Mouse (Mus musculus) kidney, adult 2 months (tissue): ENCODE measurements around the gene Hist1h4h. TPM values are rescaled to one million over a fixed set of nuclear protein-coding genes. Genes with fewer than 3 reads are reported as not detected.

Experiments used
- DNase-seq: peaks from one replicate; pipeline ENCODE4 v3.0.0; 2021
- H3K27ac ChIP-seq: fragments of 200-500 bp; 2 replicates; pipeline ENCODE4 v1.5.1; 2012; ENCODE audit warnings: low read depth, low read length, control low read depth, inconsistent platforms; ENCODE audit not compliant: insufficient read depth
- H3K27me3 ChIP-seq: fragments of 200-500 bp; replicated peaks from 2 replicates; pipeline ENCODE4 v1.6.1; 2012; ENCODE audit warnings: mild to moderate bottlenecking, moderate library complexity, low read length, inconsistent platforms; ENCODE audit not compliant: control insufficient read depth, insufficient read depth
- H3K36me3 ChIP-seq: fragments of 200-500 bp; 2 replicates; pipeline ENCODE4 v1.6.1; 2012; ENCODE audit warnings: mild to moderate bottlenecking, moderate library complexity, low read length, inconsistent platforms; ENCODE audit not compliant: control insufficient read depth, insufficient read depth
- H3K4me1 ChIP-seq: fragments of 200-500 bp; 2 replicates; pipeline ENCODE4 v1.6.1; 2011; ENCODE audit warnings: low read length; ENCODE audit not compliant: control insufficient read depth, insufficient read depth
- H3K4me3 ChIP-seq: fragments of 200-500 bp; 2 replicates; pipeline ENCODE4 v1.5.1; 2011; ENCODE audit warnings: mild to moderate bottlenecking, low read depth, low read length, control low read depth; ENCODE audit not compliant: insufficient read depth
- CTCF ChIP-seq: fragments of 200-500 bp; conservative IDR thresholded peaks from 2 replicates; pipeline ENCODE4 v1.5.1; 2011; ENCODE audit warnings: low read depth, mild to moderate bottlenecking, control low read depth, low read length, moderate library complexity, mixed read lengths; ENCODE audit not compliant: insufficient read depth, insufficient read length
- POLR2A ChIP-seq: fragments of 200-500 bp; IDR thresholded peaks from one replicate; pipeline ENCODE4 v1.6.1; 2011; ENCODE audit warnings: low read depth, low read length, control low read depth
- WGBS: fragments of 180-500 bp; shearing (Covaris S2); methylation state at CpG from one replicate; pipeline ENCODE4 v1.1.7; 2018; 5-methylcytosine and 5-hydroxymethylcytosine counted together
- polyA plus RNA-seq: library from polyadenylated mRNA; depleted of rRNA; stranded (reverse); fragments of >200 nt; gene quantifications from 2 replicates; pipeline ENCODE4 v1.2.3, GENCODE M21; 2012; rRNA removed

Gene Hist1h4h
- polyA plus RNA-seq, 1 experiment = 44.7 TPM

DNA sequence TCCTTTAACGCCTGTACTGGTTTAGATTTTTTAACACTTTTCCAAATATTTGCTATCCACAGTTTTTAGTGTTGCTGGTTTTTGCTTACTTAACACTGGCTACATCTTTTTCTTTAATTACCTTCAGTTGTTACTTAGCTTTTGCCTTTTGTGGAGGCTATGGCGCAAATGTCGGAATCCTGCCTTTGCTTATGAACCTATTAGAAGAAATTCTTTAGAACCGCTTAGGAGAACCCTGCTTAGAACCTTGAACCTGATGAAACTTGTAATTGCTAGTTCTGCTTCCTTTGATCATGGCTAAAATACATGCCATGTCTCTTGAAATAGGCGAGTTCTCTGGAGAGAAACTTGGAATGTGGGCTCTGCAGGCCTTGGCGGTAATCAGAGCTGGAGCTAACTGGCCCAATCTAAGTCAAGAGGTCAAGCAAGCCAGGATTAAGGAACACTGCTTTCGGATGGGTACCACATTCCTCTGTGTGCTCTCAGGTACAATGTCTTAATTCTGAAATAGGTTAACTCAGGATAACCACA, 45.6 kb downstream of the Hist1h4h start:
- no peak for DNase-seq
- WGBS = 71% methylated on average over 7 of the region's 7 CpGs
- no peak overlapping the region for H3K27ac ChIP-seq
- 0 out of 2 replicates have a peak, but pooled peaks cover 2% of the 10 kb centered on the region for H3K27me3 ChIP-seq
- no peaks in the 10 kb centered on the region for H3K36me3 ChIP-seq
- TF ChIP-seq POLR2A (no peak), CTCF (no peak)
- H3K4me1 ChIP-seq = no peaks in the 10 kb centered on the region; the same call in 1 of the 2 replicates
- H3K4me3 ChIP-seq = no peak overlapping the region

DNA sequence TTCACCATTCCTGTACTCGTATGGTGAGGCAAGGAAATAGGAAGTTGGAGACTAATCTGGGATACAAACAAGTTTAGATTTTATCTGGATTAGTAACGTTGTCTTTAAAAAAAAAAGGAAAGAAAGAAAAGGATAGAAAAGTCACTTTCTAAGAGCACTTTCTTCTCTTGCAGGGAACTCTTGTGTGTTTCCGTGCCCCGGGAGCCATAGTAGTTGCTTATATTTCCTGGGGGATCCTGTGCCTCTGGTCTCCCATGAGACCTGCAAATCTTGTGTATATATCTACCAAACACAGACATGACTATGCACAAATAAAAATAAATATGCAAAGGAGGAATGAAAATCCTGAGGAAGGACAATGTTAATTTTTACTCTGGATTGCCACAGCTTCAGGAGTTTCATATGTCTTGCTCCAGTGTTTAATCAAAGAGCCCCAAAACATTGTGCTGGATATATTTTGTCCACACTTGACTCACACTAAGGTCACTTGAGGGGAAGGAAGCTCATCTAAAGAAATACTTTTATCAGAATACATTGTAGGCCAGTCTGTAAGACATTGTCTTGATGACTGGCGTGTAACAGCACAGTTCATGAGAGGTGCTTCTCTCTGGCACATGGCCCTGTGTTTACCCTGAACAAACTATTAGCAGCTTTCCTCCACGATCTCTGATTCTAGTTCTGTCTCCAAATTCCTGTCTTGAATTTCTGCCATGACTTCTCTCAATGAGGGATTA, 46.2 kb downstream of the Hist1h4h start:
- H3K4me3 ChIP-seq = no peak overlapping the region
- H3K27ac ChIP-seq = no peak overlapping the region
- WGBS = 73% methylated on average over 6 of the region's 6 CpGs
- no peak for DNase-seq
- 0 out of 2 replicates have a peak, but pooled peaks cover 2% of the 10 kb centered on the region for H3K27me3 ChIP-seq
- H3K4me1 ChIP-seq = peaks cover 6% of the 10 kb centered on the region; the same call in 1 of the 2 replicates
- H3K36me3 ChIP-seq = no peaks in the 10 kb centered on the region
- TF ChIP-seq CTCF = no peak

DNA sequence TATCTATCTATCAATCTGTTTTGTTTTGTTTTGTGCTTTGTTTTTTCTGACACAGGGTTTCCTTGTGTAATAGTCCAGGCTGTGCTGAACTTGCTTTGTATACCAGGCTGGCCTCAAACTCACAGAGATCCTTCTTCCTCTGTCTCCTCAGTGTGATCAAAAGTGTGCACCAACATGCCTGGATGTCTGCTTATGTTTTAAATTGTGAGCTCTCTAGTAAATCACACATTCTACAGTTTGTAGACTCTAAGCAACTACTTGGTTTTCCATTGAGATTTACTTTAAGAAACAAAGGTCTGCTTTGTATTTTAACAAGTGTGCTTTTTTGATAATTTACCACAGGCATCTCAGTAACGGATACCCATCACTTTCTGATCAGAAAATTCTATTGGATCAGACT, 47.0 kb downstream of the Hist1h4h start:
- Histone ChIP-seq H3K36me3 (no peaks in the 10 kb centered on the region), H3K27me3 (0 out of 2 replicates have a peak, but pooled peaks cover 2% of the 10 kb centered on the region), H3K4me3 (no peak overlapping the region), H3K27ac (no peak overlapping the region), H3K4me1 (peaks cover 6% of the 10 kb centered on the region; the same call in 1 of the 2 replicates)
- TF ChIP-seq POLR2A = no peak
- TF ChIP-seq CTCF = no peak
- WGBS = 94% methylated on average over 1 of the region's 1 CpGs
- DNase-seq = no peak

Other genes starting within 250 kb of the Hist1h4h start
- gene Zfp322a, start 161.8 kb upstream of the Hist1h4h start, polyA plus RNA-seq = 1.1 and 1.9 TPM in 2 replicates
- gene Abt1, start 107.2 kb upstream of the Hist1h4h start, polyA plus RNA-seq = 3.3 and 3.9 TPM in 2 replicates
- gene Btn1a1, start 65.1 kb upstream of the Hist1h4h start, polyA plus RNA-seq = not detected in 2 replicates
- not detected in 2 replicates for gene Btn2a2, start 42.2 kb upstream of the Hist1h4h start, polyA plus RNA-seq
- 4.3 and 8.0 TPM in 2 replicates for gene Hist1h2af, start 2.9 kb downstream of the Hist1h4h start, polyA plus RNA-seq
- gene Hist1h3g, start 4.4 kb downstream of the Hist1h4h start, polyA plus RNA-seq = 0.25 and 0.58 TPM in 2 replicates
- 0.27 and 0.36 TPM in 2 replicates for gene Hist1h2bh, start 12.3 kb downstream of the Hist1h4h start, polyA plus RNA-seq
- 0.74 and 0.87 TPM in 2 replicates for gene Hist1h3f, start 13.0 kb downstream of the Hist1h4h start, polyA plus RNA-seq
- 1.4 and 2.5 TPM in 2 replicates for gene Hist1h4f, start 20.6 kb downstream of the Hist1h4h start, polyA plus RNA-seq
- 0.05 and 0.09 TPM in 2 replicates for gene Hist1h1d, start 22.2 kb downstream of the Hist1h4h start, polyA plus RNA-seq
- 3.8 and 4.3 TPM in 2 replicates for gene Hist1h3e, start 31.3 kb downstream of the Hist1h4h start, polyA plus RNA-seq
- gene Hist1h2ae, start 40.2 kb downstream of the Hist1h4h start, polyA plus RNA-seq = 0.22 and 0.58 TPM in 2 replicates
- gene Hist1h2bg, start 40.3 kb downstream of the Hist1h4h start, polyA plus RNA-seq = 3.1 and 4.6 TPM in 2 replicates
- 0.30 and 0.99 TPM in 2 replicates for gene Hist1h2bf, start 43.1 kb downstream of the Hist1h4h start, polyA plus RNA-seq
- gene Hist1h2ad, start 43.3 kb downstream of the Hist1h4h start, polyA plus RNA-seq = not detected in 2 replicates
- gene Hist1h3d, start 44.7 kb downstream of the Hist1h4h start, polyA plus RNA-seq = 0.68 and 0.88 TPM in 2 replicates
- gene Hist1h4d, start 50.5 kb downstream of the Hist1h4h start, polyA plus RNA-seq = 3.7 and 5.4 TPM in 2 replicates
- 1.2 TPM in 2 replicates for gene Hist1h2be, start 90.1 kb downstream of the Hist1h4h start, polyA plus RNA-seq
- gene Hist1h1e, start 91.5 kb downstream of the Hist1h4h start, polyA plus RNA-seq = 1.2 and 1.4 TPM in 2 replicates
- gene Hist1h2ac, start 152.9 kb downstream of the Hist1h4h start, polyA plus RNA-seq = 0.43 and 0.44 TPM in 2 replicates
- 473 and 571 TPM in 2 replicates for gene Hist1h2bc, start 153.1 kb downstream of the Hist1h4h start, polyA plus RNA-seq
- gene Hist1h1t, start 164.8 kb downstream of the Hist1h4h start, polyA plus RNA-seq = not detected in 2 replicates
- 9.4 and 10.3 TPM in 2 replicates for gene Hist1h4c, start 167.4 kb downstream of the Hist1h4h start, polyA plus RNA-seq
- 21.2 and 21.4 TPM in 2 replicates for gene Hfe, start 179.8 kb downstream of the Hist1h4h start, polyA plus RNA-seq
- 68.7 and 76.0 TPM in 2 replicates for gene Hist1h1c, start 207.8 kb downstream of the Hist1h4h start, polyA plus RNA-seq
- 0.39 and 1.1 TPM in 2 replicates for gene Hist1h3c, start 214.6 kb downstream of the Hist1h4h start, polyA plus RNA-seq
- 2.0 and 2.8 TPM in 2 replicates for gene Hist1h2bb, start 215.7 kb downstream of the Hist1h4h start, polyA plus RNA-seq
- gene Hist1h2ab, start 220.1 kb downstream of the Hist1h4h start, polyA plus RNA-seq = 1.3 and 1.5 TPM in 2 replicates
- gene Hist1h3b, start 221.2 kb downstream of the Hist1h4h start, polyA plus RNA-seq = 0.88 and 1.4 TPM in 2 replicates
- gene Hist1h4b, start 226.0 kb downstream of the Hist1h4h start, polyA plus RNA-seq = 3.1 and 5.3 TPM in 2 replicates
- 0.91 and 2.3 TPM in 2 replicates for gene Hist1h4a, start 230.2 kb downstream of the Hist1h4h start, polyA plus RNA-seq
- 0.74 and 1.5 TPM in 2 replicates for gene Hist1h3a, start 231.3 kb downstream of the Hist1h4h start, polyA plus RNA-seq
- 0.22 TPM in 1 of 2 replicates, not detected in the other for gene Hist1h1a, start 232.6 kb downstream of the Hist1h4h start, polyA plus RNA-seq
- 0.05 TPM in 1 of 2 replicates, not detected in the other for gene Trim38, start 238.9 kb downstream of the Hist1h4h start, polyA plus RNA-seq